Mouse (Mus musculus) fibroblast of lung, adult 2 months (primary cell): ENCODE measurements around the gene Phtf1.

ENCODE experiments used
- DNase-seq: peaks from one replicate; pipeline ENCODE4 v3.0.0-alpha.2; 2011; ENCODE audit warnings: low read depth

Gene Phtf1

GRCm38 (mm10) chr3:104020101-104020500, 52.2 kb downstream of the Phtf1 start:
- DNase-seq, result no peak

DNA sequence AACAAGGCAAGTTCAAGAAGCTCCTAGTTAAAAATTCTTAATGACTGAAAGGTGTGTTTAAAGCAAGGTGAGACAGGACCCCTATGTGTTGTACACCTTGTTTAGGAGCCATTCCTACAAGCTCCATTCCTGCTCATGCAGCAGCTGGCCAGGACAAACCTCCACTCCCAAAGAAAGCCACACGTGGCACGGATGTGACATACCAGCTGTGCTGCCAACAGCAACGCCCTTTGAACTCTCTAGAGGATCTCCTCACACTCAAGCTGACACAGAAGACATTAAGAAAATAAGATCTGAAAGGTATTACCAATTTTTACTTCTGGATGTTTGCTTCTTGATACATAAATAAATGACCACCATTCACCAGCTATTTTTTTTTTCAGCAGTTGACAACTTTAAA, 59.0 kb downstream of the Phtf1 start:
- DNase-seq, result no peak

DNA sequence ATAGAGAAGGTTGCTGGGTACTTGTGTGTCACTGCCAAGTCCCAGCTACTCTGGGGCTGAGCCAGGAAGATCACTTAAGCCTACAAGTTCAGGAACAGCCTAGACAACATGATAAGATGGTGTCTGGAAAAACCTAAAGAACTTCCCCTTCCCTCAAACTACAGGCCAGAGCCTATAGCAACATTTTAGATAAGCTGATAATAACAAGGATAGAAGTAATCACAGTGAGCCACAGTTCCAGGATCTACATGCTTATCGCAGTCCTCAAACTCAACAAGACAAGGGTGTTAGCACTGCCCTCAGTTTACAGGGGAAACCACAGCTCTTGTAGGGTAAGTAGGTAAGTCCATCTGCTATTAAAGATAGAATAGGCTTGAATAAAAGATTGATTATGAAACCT, 64.2 kb downstream of the Phtf1 start:
- no peak for DNase-seq

GRCm38 (mm10) chr3:104032747-104033146, 64.8 kb downstream of the Phtf1 start:
- no peak for DNase-seq

GRCm38 (mm10) chr3:104059001-104059622, 91.2 kb downstream of the Phtf1 start:
- DNase-seq, result no peak

- no peak for DNase-seq
Measured at GRCm38 (mm10) chr3:104069395-104069794, 101.5 kb downstream of the Phtf1 start.
